Comparison of ENCODE assay signal across 8 mouse cellular contexts in the genomic region with DNA sequence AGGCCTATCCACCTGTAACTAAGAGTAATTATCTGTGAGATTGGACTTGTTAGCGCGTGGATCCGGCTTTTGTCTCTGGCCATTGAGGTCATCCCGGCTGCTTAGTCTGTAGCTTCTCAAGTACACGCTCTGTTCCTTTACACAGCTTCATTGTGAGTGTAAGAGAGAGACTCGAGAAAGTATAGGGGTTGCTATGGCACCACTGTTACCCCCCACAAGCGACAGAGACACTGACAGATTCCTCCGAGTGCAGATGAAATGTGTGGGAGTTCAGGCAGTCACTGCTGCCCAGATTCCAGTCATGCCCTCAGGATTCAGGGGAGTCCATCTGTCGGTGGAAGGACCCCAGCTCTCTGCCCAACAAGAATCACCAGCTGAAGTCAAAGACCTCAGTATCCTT.
"Had no signal": no experiment of that assay in that cellular context is flagged by ENCODE, and none has a peak within 500 bp of the region (broad histone marks: within the 10 kb centered on the region; RNA-seq: fewer than 3 reads in every experiment).

No protein-coding gene starts in this region.

- DNase-seq: kidney, adult 8-10 months; kidney, postnatal 36 days; liver; liver, embryonic 13.5 days; liver, postnatal 0 days; lung, postnatal 14 days; thymus, adult 2 months; thymus, postnatal 25 days had no signal
